Mouse (Mus musculus) adrenal gland, postnatal 14 days (tissue): ENCODE measurements around the gene Mtnr1a. TPM values are rescaled to one million over a fixed set of nuclear protein-coding genes. Genes with fewer than 3 reads are reported as not detected.
"Not testable (repeated sequence)": the region's sequence is repeated elsewhere in the genome, so short reads cannot be mapped to it uniquely, and the experiment has no call there.

ENCODE experiments used
- DNase-seq: peaks from one replicate; pipeline ENCODE4 v3.0.0; 2021; ENCODE audit warnings: mixed read lengths
- long read RNA-seq, 2 experiments: library from polyadenylated mRNA; stranded (forward); transcript quantifications; one replicate each; pipeline ENCODE4 v2.0.0; 2021
- total RNA-seq: library from RNA; stranded (reverse); gene quantifications from 2 replicates; pipeline ENCODE4 v1.2.3, GENCODE M21; 2021

Mtnr1a gene
- not detected in 2 replicates for total RNA-seq
- long read RNA-seq, experiment 1: 0 reads
- long read RNA-seq, experiment 2: 0 reads

DNA sequence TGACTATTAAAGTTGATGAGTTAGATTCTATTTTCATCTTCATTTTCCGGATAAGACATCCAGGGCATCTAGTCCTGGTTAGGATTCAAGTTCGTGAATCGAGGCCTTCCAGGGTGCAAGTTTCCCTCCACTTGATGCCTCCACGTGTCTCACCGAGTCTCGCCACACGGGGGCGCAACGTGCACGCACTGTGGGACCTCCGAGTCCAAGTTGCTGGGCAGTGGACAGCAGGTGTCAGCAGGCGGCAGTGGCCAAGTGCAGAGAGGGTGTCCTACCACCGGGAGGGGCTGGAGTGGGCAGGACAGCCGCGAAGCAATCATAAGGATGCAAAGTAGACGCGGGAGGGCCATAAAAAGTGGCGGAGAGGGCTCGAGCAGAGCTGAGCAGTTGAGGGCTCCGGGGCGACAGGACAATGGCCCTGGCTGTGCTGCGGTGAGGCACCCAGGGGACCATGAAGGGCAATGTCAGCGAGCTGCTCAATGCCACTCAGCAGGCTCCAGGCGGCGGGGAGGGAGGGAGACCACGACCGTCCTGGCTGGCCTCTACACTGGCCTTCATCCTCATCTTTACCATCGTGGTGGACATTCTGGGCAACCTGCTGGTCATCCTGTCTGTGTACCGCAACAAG, at the start of gene Mtnr1a:
Gene Mtnr1a, plus strand, starts transcription at position 379 of the 628 bp plus-strand sequence.
- peak; percentile 95 for DNase-seq

DNA sequence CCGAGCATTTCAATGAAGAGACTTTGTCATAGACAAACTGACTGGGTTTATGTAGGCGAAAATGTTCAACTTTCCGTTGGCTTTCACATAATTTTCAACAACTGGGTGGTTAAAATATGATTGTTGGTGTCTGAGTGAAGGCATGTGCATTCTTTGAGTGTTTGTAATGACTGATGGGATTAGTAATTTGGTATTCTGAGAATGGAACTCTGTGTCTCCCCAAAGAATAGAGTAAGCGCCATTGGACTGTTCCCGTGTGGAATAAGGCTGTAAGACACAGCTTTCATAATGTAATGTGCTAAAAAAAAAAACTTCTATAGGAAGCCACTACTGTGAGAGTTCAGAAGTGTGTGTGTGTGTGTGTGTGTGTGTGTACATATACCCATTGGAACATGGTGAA, 49.7 kb upstream of the Mtnr1a start:
- no peak for DNase-seq

GRCm38 (mm10) chr8:45021171-45021570, 47.8 kb upstream of the Mtnr1a start:
- DNase-seq: no peak

GRCm38 (mm10) chr8:45021911-45022665, 46.8 kb upstream of the Mtnr1a start:
- DNase-seq: no peak

GRCm38 (mm10) chr8:45028081-45028497, 40.8 kb upstream of the Mtnr1a start:
- no peak for DNase-seq

DNA sequence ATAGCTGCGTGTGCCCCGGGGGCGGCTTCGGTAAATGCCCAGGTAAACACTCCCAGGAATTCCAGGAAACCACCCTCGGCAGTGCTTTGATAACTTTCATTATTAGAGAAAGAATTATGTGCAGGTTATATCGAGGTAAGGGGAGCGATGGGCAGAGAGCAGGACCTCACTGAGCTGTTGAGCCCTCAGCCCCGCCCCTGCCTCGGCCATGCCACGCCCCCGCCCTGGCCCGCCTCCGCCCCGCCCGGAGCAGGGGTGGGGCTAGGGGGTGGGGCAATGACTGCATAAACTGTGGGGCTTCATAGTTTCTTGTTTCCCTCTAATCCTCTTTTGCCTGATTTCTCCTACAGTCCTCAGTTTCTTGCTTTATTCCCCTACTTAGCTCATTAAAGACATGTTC, 30.6 kb upstream of the Mtnr1a start:
- DNase-seq: peak; percentile 34

GRCm38 (mm10) chr8:45044160-45044559, 24.8 kb upstream of the Mtnr1a start:
- DNase-seq: no peak

DNA sequence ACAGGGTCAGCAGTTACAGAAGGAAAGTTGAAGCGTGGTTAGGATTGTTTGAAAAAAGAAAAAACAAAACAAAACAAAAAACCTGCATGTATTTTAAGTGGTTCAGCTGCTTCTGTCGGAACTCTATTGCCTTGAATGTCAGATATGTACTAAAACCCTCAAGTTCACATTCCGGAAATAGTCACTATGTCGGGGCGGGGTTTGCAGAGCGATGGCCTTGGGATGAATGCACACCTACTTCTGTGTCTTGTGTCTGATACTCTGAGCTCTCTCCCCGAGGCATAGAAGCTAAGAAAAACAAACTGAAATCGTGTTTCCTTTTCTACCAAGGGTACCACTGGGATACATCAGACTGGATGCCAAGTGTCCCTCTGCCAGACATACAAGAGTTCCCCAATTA, 18.5 kb upstream of the Mtnr1a start:
- DNase-seq: no peak

- no peak for DNase-seq
Measured at GRCm38 (mm10) chr8:45051236-45051635, 17.7 kb upstream of the Mtnr1a start.

- DNase-seq: no peak
Measured at GRCm38 (mm10) chr8:45052205-45052604, 16.7 kb upstream of the Mtnr1a start.

DNA sequence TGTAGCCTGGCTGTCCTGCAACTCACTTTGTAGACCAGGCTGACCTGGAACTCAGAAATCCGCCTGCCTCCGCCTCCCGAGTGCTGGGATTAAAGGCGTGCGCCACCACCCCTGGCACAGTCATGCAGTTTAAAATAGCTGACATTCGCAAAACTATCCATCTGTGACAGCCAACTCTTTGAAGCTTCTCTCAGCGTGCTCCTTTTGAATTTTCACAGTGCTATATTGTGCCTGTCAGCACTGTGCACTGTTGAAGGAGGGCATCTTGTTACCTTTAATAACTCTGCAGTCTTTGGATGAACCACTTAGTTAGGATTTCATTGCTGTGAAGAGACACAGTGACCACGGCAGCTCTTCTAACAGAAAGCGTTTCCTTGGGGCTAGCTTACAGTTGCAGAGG, 16.3 kb upstream of the Mtnr1a start:
- DNase-seq: no peak

- no peak for DNase-seq
Measured at GRCm38 (mm10) chr8:45055500-45055899, 13.4 kb upstream of the Mtnr1a start.

DNA sequence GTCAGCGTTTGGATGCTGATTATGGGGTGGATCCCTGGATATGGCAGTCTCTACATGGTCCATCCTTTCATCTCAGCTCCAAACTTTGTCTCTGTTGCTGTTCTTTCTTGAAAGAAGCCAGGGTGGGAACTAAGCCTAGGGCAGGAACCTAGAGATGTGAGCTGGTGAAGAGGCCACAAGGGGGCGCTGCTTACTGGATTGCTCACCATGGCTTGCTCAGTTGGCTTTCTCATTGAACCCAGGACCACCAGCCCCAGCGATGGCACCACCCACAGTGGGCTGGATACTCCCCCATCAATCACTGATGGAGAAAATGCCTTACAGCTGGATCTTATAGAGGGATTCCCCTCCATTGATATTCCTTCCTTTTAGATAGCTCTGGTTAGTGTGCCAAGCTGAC, 12.1 kb upstream of the Mtnr1a start:
- peak; percentile 28 for DNase-seq

- no peak for DNase-seq
Measured at GRCm38 (mm10) chr8:45060083-45060482, 8.9 kb upstream of the Mtnr1a start.

DNA sequence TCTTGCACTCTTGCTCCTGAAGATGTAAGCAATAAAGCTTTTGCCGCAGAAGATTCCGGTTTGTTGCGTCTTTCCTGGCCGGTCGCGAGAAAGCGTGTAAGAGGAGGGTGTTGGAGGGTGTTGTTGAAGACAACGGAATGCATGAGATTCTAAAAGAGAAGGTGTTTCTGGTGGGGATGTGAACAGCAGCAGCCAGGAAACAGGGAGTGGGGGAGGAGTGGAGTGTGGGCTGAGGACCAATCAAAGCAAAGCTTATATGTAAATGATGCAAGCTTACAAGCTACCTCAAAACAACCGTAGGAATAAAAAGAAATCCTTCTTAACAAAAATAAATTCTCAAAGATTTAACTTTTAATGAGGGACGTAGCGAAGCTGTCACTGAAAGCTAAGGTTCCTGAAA, 6.6 kb upstream of the Mtnr1a start:
- no peak for DNase-seq

DNA sequence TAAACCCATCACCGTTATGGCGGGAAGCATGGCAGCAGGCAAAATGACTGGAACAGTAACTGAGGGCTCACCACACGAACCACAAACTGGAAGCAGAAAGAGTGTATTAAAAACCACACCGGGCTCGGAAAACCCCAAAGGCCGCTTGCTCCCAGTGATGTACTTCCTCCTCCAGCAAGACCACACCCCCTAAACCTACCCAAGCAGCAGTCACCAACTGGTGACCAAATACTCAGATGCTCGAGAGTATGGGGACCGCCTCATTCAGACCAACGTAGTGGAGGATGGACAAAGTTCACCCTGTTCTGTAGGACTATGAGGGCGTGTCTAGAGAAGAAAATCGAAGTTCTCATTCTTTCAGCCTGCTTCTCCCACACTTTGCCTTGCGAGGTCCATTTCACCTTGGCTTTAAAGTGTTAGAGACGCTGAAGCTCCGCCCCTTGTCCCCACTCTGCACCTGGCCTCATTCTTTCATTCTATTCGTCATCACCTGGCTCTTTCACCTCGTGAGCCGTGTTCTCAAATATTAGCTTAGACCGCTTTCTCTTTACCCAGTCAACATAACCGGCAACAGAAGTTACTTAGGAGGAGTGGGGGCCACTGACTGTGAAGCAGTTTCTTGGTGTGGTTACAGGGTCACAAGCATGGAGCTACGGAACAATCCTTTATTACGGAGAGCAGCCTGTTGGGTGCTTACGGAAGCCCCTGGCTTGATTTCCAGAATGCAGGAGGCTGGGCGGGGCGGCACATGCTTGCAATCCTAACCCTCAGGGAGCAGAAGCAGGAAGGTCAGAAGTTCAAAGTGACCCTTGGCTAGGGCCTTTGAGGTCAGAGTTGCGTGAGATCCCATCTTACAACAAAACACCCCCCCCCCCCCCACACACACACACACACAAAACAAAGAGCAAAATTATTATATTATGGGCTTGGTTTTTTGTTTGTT, 5.7 kb upstream of the Mtnr1a start:
- peak; percentile 19 for DNase-seq

- DNase-seq: no peak
Measured at GRCm38 (mm10) chr8:45064197-45064869, 4.6 kb upstream of the Mtnr1a start.

DNA sequence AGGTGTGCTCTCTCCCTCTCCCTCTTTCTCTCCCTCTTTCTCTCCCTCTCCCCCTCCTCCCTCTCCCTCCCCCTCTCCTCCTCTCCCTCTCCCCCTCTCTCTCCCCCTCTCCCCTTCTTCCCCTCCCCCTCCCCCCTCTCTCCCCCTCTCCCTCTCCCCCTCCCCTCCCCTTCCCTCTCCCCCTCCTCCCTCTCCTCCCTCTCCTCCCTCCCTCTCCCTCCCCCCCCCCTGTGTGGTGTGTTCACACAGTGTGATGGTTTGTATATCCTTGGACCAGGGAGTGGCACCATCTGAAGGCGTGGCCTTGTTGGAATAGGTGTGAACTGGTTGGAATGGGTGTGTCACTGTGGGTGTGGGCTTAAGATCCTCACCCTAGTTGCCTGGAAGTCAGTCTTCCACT, 3.5 kb upstream of the Mtnr1a start:
- DNase-seq: not testable (repeated sequence)

DNA sequence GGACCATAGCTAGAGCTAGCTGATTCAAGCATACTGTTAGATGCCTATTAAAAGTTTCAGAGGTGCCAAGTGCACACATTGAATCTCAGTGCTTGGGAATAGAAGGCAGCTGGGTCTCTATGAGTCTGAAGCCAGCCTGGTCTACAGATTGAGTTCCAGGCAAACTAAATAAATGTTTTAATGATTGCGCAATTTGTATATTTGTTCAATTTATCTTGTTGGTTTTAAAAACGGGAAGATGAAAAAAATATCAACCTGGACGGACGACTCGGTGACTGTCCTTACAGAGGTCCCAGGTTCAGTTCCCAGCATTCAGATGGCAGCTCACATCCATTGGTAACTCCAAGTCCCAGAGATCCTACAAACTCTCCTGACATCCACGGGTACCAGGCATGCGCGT, 2.0 kb downstream of the Mtnr1a start:
- no peak for DNase-seq

DNA sequence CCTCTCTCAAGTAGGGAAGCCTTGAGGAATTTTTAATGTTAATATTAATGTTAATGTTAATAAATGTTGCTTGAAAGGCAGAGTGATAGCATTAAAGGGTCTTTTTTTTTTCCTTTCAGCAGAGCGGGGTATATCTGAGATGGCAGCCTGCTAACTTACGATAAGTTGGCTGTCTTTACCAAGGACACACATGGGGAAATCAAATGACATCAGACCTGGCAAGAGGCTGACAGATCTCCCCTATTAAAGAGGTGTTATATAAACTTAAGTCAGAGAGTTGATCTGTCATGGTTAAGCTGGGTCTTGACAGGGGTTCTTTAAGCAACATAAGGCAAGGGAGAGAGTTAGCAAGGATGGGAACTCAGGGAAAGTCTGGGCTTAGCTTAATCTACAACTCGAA, 11.9 kb downstream of the Mtnr1a start:
- DNase-seq: no peak

- no peak for DNase-seq
Measured at GRCm38 (mm10) chr8:45093599-45093998, 24.7 kb downstream of the Mtnr1a start.

- no peak for DNase-seq
Measured at GRCm38 (mm10) chr8:45109371-45110063, 40.6 kb downstream of the Mtnr1a start.
